Mouse (Mus musculus) common myeloid progenitor, adult 5-6 weeks (primary cell): ENCODE measurements at regions not wholly inside any gene's neighbourhood (a gene's known extent, or its start where the extent isn't known, plus 50 kb on each side); places are given as distances from the start of the nearest gene placed in this dataset.
"Not testable (repeated sequence)": the region's sequence is repeated elsewhere in the genome, so short reads cannot be mapped to it uniquely, and the experiment has no call there.

ENCODE experiments used
- ATAC-seq: replicated peaks from 2 replicates; pipeline ENCODE4 v1.8.0; 2016; ENCODE audit warnings: low read depth, mild to moderate bottlenecking, moderate TSS enrichment, inconsistent platforms; ENCODE audit not compliant: poor library complexity, severe bottlenecking

- ATAC-seq: no peak
Observed at GRCm38 (mm10) chr12:65325347-65325746, 100.0 kb downstream of the Wdr20rt start.

GRCm38 (mm10) chr12:65328532-65328931 is 103.2 kb downstream of the Wdr20rt start:
- ATAC-seq: no peak

- ATAC-seq: no peak
Observed at GRCm38 (mm10) chr12:65329678-65330077, 104.4 kb downstream of the Wdr20rt start.

- no peak for ATAC-seq
Observed at GRCm38 (mm10) chr12:65340009-65340408, 114.7 kb downstream of the Wdr20rt start.

DNA sequence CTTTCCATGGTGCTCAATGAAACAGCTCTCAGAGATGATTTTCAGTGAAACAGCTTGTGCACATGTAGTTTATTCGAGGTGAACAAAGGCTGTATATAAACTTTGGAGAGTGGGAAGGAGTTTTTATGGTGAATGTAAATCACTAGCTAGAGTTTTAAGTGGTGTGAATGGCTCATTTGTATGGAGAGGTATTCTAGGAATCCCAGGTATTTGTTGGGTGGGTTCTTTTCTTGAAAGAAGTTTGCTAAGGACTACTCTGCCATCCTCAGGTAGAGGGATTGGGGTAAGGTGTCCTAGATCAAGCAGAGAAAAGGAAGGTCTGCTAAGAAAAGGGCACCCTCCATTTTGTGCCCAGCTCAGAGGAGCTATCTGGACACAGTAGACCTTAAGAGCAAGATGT is 121.9 kb downstream of the Wdr20rt start:
- no peak for ATAC-seq

DNA sequence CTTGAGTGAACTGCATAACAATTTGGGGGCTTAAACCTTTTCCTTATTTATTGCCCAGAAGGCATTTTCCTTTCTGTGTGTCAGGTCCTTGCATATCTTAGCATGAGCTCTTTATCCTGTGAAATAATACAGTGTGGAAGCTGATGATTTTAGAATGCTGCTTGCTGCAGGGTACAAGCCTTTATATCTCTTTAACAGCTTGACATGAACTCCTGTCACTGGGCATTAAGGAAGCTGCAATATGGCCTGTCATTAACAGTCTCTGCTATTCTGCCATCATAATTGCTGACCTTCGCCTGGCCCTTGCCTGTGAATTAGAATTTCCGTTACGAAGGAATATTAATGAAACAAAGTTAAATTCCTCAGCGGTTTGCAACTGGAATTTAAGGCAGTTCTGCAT is 124.2 kb downstream of the Wdr20rt start:
- ATAC-seq: no peak

- ATAC-seq: no peak
Observed at GRCm38 (mm10) chr12:65364179-65364578, 138.9 kb downstream of the Wdr20rt start.

GRCm38 (mm10) chr12:65367334-65367733 is 142.0 kb downstream of the Wdr20rt start:
- no peak for ATAC-seq

- no peak for ATAC-seq
Observed at GRCm38 (mm10) chr12:65367866-65368419, 142.6 kb downstream of the Wdr20rt start.

- ATAC-seq: no peak
Observed at GRCm38 (mm10) chr12:65371650-65372049, 146.3 kb downstream of the Wdr20rt start.

GRCm38 (mm10) chr12:65379321-65379720 is 154.0 kb downstream of the Wdr20rt start:
- no peak for ATAC-seq

DNA sequence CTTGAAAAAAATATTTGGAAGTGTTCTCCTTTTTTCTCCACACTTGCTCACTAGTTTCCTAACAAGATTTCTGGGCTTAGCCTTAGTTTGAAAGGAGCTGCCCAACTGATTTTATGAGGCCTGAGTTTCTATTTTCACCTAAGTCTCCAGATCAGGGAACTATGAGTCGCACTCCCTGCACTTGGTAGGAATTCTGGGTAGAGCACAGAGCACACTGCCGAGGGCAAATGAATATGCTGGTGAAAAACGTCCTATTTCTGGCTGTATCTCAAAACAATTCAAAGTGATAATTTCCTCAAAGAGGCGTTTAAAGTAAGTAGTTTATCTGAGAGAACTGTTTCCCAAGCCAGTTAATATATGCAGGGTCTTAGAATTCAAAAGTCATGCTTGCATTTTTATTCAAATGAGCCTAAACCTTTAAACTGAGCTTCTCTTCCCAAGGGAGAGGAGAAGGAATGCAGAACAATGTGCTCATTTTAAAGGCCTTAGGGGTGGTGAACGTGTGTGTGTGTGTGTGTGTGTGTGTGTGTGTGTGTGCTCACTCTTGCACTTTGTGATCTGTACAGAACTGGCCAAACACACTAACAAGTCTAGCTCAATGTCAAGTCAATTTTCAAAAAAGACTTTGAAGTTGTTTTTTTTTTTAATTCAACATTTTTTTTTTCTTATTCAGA is 156.9 kb downstream of the Wdr20rt start:
- no peak for ATAC-seq

DNA sequence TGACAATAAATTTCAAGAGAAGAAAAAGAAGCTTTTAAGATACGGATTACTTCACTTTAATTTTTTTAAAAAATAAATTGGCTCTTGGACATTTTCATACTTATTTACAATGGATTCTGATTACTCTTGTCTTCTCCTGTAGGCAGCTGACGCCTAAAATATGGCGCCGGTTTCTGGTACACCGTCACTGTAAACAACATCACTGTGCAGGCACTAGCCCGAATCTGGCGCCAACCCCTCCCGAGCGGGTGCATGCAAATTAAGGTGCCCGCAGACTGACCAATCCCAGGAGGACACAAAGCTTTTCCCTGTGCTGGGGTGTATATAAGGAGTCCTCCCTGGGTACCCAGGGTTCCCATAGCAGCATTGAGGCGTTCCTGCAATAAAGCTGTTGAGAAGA is 157.5 kb downstream of the Wdr20rt start:
- ATAC-seq: not testable (repeated sequence)

DNA sequence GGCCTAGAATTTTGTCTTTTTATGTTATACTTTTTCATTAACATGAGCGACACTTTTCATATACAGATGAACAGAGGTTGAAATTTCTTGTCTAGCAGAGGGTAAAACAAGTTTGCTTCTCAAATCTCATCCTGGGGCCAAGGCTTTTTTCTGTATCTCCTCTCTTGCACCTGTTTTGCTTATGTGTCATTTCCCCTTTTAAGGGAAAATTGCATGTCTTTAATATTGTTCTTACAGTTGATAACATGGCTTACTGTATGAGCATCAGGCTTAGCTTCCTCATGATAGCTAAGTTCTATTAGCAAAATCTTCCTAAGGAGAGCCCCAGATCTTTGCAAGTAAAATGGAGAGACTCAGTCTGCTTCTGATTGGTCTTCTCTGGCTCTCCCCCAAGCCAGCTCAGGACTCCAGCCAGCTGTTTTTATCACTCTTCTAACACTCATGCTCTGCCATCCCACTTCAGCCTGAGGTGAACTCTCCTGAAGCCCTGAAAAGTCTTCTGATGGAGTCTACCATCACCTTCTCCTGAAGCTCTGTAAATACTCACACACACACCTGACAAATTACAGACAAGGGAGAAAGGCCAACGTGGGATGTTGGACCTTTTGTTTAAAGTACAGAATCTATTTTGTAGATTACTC is 160.8 kb downstream of the Wdr20rt start:
- ATAC-seq: no peak

GRCm38 (mm10) chr12:65387042-65387441 is 161.7 kb downstream of the Wdr20rt start:
- ATAC-seq: no peak

- no peak for ATAC-seq
Observed at GRCm38 (mm10) chr12:65389512-65389911, 164.2 kb downstream of the Wdr20rt start.

DNA sequence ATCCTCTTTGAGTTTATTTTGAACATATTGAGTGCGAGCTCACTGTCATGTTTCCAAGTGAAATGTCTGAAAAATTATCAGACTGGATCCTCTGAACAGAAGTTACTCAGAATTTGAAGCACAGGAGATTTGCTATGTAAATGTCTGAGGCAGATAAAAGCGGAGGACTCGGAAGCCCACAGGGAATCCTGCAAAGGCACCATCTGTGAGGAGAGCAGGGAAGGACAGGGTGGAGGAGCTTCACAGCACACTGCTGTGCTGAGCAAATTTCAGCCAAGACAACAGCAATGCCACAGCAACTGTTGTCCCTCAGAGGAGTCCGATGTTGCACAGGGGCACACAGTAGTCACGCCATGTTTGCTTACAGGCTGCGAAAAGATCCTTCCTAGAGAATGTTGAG is 165.0 kb downstream of the Wdr20rt start:
- ATAC-seq: no peak

GRCm38 (mm10) chr12:65401728-65402419 is 176.6 kb downstream of the Wdr20rt start:
- ATAC-seq: no peak

DNA sequence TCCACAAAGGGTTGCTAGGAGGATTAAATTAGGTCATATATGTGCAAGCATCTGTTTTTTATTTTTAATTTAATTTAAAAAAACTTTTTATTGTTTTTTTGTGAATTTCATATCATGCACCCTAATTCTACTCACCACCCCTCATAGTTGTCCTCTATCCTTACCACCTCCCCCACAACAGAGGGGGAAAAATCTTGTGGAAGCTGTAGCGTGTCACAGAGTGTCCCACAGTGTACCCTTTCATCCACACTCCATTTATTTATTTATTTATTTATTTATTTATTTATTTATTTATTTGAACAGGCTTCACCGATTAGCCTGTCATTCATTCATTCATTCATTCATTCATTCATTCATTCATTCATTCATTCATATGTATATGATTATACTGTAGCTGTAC is 177.8 kb downstream of the Wdr20rt start:
- ATAC-seq: no peak

DNA sequence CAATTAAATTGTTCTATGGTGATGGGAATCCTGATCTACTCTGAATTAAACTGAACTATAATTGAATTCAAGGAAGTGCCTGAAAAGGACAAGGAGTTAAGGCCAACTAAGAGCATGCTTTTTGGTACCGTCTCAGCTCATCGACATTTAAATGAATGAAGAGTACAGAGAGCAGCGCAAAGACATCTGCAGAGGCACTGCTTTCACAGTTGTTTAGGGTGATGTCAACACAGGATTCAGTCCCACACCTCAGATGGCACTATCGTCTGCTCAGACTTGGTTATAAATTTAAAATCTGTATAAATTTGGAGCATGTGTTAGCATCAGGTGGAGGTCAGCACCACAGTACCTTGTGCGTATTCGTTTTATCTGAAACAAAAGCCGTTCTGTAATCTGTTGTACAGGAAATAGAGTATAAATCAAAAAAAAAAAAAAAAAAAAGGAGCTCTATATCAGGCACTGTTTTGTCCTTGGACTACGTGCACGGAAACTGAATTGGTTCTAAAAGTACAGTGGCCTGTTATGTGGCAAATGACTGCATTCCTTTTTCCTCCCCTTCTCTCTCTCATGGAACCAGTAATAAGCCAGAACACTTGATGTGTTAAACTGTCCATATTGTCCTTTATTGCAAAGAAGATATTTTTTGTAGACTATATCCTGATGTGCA is 187.8 kb downstream of the Wdr20rt start:
- ATAC-seq: no peak

DNA sequence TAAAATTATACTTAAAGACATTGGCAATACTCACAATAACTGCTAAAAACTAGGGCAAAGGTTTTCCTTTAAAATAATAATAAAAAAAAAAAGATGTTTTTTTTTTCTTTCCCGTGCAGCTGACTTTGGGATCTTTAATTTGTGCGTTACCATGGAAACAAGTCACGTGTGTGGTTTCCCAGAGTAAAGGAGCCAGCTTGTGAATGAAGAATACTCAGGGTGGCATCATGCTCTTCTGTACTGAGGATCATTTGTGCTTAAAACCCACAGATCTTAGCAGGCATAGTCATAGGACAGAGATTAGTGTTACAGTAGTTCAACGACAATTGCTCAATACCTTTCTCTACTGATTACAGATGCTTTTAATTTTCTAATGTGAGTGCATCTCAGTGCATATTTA is 189.1 kb downstream of the Wdr20rt start:
- no peak for ATAC-seq
